Mouse (Mus musculus) monocyte, adult 5-6 weeks (primary cell): Measurements from ENCODE around the gene Gpm6a. TPM values are rescaled to one million over a fixed set of nuclear protein-coding genes. Genes with fewer than 3 reads are reported as not detected.

ENCODE experiments used
- total RNA-seq: library from RNA; stranded (forward); fragments of 200-1000, 200-491, 200-594 nt; gene quantifications from 3 replicates; pipeline ENCODE4 v1.2.3, GENCODE M21; 2017

Gpm6a gene
- total RNA-seq, 1 experiment from 2014 or later, result not detected

Other genes with a start within 250 kb of the Gpm6a start
- not detected in 3 replicates for gene Wdr17, start 67.7 kb upstream of the Gpm6a start, total RNA-seq